In genomic region chr9:11106268-11106667, GRCm38 (mm10) we compare ENCODE assay signal across 16 mouse cellular contexts.
"Had no signal": no experiment of that assay in that cellular context is flagged by ENCODE, and none has a peak within 500 bp of the region (broad histone marks: within the 10 kb centered on the region; RNA-seq: fewer than 3 reads in every experiment).

No protein-coding gene starts in this region.

- H3K27me3 ChIP-seq: lung, embryonic 15.5 days; megakaryocyte, embryonic 14.5 days; midbrain, embryonic 13.5 days; midbrain, embryonic 15.5 days; neural tube, embryonic 12.5 days had no signal

- DNase-seq: liver, postnatal 0 days; lung, adult 2 months; lung, postnatal 14 days; lung, postnatal 36 days; right cerebral cortex, postnatal 14 days; spleen, adult 18-20 months; thymus, adult 18-20 months; thymus, postnatal 14 days; thymus, postnatal 36 days had no signal

- H3K4me1 ChIP-seq: lung, embryonic 15.5 days; megakaryocyte, embryonic 14.5 days; midbrain, embryonic 13.5 days; midbrain, embryonic 15.5 days; neural tube, embryonic 12.5 days had no signal

- H3K36me3 ChIP-seq: lung, embryonic 15.5 days; midbrain, embryonic 13.5 days; midbrain, embryonic 15.5 days; neural tube, embryonic 12.5 days had no signal

- H3K9me3 ChIP-seq: lung, embryonic 15.5 days; megakaryocyte, embryonic 14.5 days; midbrain, embryonic 13.5 days; midbrain, embryonic 15.5 days; neural tube, embryonic 12.5 days had no signal

- H3K9ac ChIP-seq: liver, postnatal 0 days; lung, embryonic 15.5 days; midbrain, embryonic 13.5 days; midbrain, embryonic 15.5 days; neural tube, embryonic 12.5 days had no signal

- H3K27ac ChIP-seq: lung, embryonic 15.5 days; macrophage; midbrain, embryonic 13.5 days; midbrain, embryonic 15.5 days; neural tube, embryonic 12.5 days had no signal

- ATAC-seq: liver, postnatal 0 days; lung, postnatal 0 days; midbrain, embryonic 13.5 days; midbrain, embryonic 15.5 days had no signal

- H3K4me3 ChIP-seq: lung, embryonic 15.5 days; megakaryocyte, embryonic 14.5 days; midbrain, embryonic 13.5 days; midbrain, embryonic 15.5 days; neural tube, embryonic 12.5 days had no signal
